Mouse (Mus musculus) macrophage (primary cell): ENCODE measurements around the gene Olfr1413. TPM values are rescaled to one million over a fixed set of nuclear protein-coding genes. Genes with fewer than 3 reads are reported as not detected.

Experiments
- H3K27ac ChIP-seq: fragments of 350-480 bp; formaldehyde crosslinking; 2 replicates; pipeline ENCODE4 v1.9.0; 2021
- H3K36me3 ChIP-seq: fragments of 350-480 bp; formaldehyde crosslinking; 2 replicates; pipeline ENCODE4 v1.9.0; 2021; ENCODE audit errors: inconsistent target
- H3K4me3 ChIP-seq: fragments of 350-480 bp; formaldehyde crosslinking; 2 replicates; pipeline ENCODE4 v1.9.0; 2021; ENCODE audit errors: inconsistent target
- H3K79me2 ChIP-seq: fragments of 350-480 bp; formaldehyde crosslinking; 2 replicates; pipeline ENCODE4 v1.9.0; 2021; ENCODE audit errors: inconsistent target
- WGBS: methylation state at CpG from one replicate; pipeline ENCODE4 v1.1.7; 2026; ENCODE audit warnings: inconsistent platforms; ENCODE audit not compliant: missing documents; 5-methylcytosine and 5-hydroxymethylcytosine counted together
- polyA plus RNA-seq: library from polyadenylated mRNA; stranded (reverse); fragments of 250-400 nt; gene quantifications from 3 replicates; pipeline ENCODE4 v1.2.4, GENCODE M21; 2018; ENCODE audit warnings: inconsistent platforms

Gene Olfr1413
- polyA plus RNA-seq, 1 experiment from 2014 or later, result not detected

DNA sequence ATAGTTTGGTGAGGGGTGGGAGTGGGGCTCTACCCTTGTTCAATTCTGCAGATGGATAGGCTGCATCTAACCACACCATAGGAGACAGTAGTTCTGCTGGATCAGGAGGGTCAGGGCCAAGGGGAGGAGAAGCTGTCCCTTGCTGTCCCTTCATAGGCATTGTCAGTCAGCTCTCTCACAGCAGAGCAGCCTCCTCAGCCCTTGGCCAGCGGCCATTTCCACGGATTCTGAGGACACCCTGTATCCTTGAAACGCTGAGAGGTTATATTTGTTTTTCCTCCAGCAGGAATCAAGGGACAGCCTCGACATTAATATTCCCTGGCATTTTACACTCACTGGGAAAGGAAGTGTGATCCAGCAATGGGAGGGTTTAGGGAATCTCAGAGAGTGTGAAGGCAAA is 47.2 kb downstream of the Olfr1413 start:
- Histone ChIP-seq H3K4me3 (no peak overlapping the region), H3K27ac (no peak overlapping the region), H3K36me3 (no peaks in the 10 kb centered on the region), H3K79me2 (no peaks in the 10 kb centered on the region)
- 76% methylated on average over 4 of the region's 4 CpGs for WGBS

Other genes with a start within 250 kb of the Olfr1413 start
- gene Ndufa10, start 97.5 kb upstream of the Olfr1413 start, polyA plus RNA-seq, result 60.6 to 72.4 TPM (median 71.0 TPM) in 3 replicates
- gene Olfr1416, start 86.2 kb upstream of the Olfr1413 start, polyA plus RNA-seq, result not detected in 3 replicates
- gene Olfr1415, start 75.2 kb upstream of the Olfr1413 start, polyA plus RNA-seq, result not detected in 3 replicates
- gene Olfr1414, start 52.7 kb upstream of the Olfr1413 start, polyA plus RNA-seq, result not detected in 3 replicates
- gene Olfr1412, start 14.5 kb downstream of the Olfr1413 start, polyA plus RNA-seq, result not detected in 3 replicates
- gene Olfr1411, start 23.1 kb downstream of the Olfr1413 start, polyA plus RNA-seq, result not detected in 3 replicates
- gene Olfr1410, start 34.5 kb downstream of the Olfr1413 start, polyA plus RNA-seq, result not detected in 3 replicates
- not detected in 3 replicates for gene Olfr12, start 46.5 kb downstream of the Olfr1413 start, polyA plus RNA-seq
- gene Cops9, start 70.7 kb downstream of the Olfr1413 start, polyA plus RNA-seq, result 112 to 471 TPM (median 428 TPM) in 3 replicates
- gene Otos, start 77.5 kb downstream of the Olfr1413 start, polyA plus RNA-seq, result not detected in 3 replicates